Mouse (Mus musculus): ENCODE data around the gene Gm9044. TPM values are rescaled to one million over a fixed set of nuclear protein-coding genes. Genes with fewer than 3 reads are reported as not detected.
"Not testable (repeated sequence)": the region's sequence is repeated elsewhere in the genome, so short reads cannot be mapped to it uniquely, and the experiment has no call there.

Gene Gm9044
- total RNA-seq (2015): not detected in 2 replicates
- not detected in 2 replicates for total RNA-seq (2017)

DNA sequence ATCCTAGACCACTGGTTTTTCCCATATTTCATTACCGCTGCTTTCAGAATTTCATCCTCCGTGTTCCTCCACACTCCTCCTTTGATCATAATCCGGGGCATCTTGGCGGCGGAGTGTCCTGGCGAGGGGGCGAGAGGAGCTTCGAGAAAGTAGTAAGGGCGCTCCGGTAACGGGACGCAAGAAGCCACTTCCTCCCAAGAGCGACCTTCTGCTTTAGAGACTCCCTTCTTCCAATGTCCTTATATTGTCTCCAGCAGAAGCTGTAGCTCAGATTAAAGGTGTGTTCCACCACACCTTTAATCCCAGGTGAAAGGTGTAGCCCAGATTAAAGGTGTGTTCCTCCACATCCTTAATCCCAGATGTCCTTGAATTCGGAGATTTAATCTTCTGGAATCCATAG is at the start of gene Gm9044:
TSS of gene Gm9044 (minus strand) at position 101 of the 400 bp plus-strand sequence.
- ATAC-seq (ENCODE audit: poor library complexity, severe bottlenecking): not testable (repeated sequence)

GRCm38 (mm10) chr10:118370443-118370842 is 38.2 kb upstream of the Gm9044 start:
- ATAC-seq (ENCODE audit: poor library complexity, severe bottlenecking): peak; percentile 100

- ATAC-seq (ENCODE audit: poor library complexity, severe bottlenecking): no peak
Measured at GRCm38 (mm10) chr10:118369518-118369917, 37.3 kb upstream of the Gm9044 start.

DNA sequence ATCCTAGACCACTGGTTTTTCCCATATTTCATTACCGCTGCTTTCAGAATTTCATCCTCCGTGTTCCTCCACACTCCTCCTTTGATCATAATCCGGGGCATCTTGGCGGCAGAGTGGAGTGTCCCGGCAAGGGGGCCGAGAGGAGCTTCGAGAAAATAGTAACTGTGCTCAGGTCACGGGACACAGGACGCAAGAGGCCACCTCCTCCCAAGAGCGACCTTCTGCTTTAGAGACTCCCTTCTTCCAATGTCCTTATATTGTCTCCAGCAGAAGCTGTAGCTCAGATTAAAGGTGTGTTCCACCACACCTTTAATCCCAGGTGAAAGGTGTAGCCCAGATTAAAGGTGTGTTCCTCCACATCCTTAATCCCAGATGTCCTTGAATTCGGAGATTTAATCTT is 21.8 kb upstream of the Gm9044 start, which contains the start of gene Gm9049:
TSS of gene Gm9049 (minus strand) at position 101 of the 400 bp plus-strand sequence.
- ATAC-seq (ENCODE audit: poor library complexity, severe bottlenecking): not testable (repeated sequence)

DNA sequence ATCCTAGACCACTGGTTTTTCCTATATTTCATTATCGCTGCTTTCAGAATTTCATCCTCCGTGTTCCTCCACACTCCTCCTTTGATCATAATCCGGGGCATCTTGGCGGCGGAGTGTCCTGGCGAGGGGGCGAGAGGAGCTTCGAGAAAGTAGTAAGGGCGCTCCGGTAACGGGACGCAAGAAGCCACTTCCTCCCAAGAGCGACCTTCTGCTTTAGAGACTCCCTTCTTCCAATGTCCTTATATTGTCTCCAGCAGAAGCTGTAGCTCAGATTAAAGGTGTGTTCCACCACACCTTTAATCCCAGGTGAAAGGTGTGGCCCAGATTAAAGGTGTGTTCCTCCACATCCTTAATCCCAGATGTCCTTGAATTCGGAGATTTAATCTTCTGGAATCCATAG is 16.4 kb upstream of the Gm9044 start, which contains the start of gene Gm9048:
TSS of gene Gm9048 (minus strand) at position 101 of the 400 bp plus-strand sequence.
- ATAC-seq (ENCODE audit: poor library complexity, severe bottlenecking): not testable (repeated sequence)

DNA sequence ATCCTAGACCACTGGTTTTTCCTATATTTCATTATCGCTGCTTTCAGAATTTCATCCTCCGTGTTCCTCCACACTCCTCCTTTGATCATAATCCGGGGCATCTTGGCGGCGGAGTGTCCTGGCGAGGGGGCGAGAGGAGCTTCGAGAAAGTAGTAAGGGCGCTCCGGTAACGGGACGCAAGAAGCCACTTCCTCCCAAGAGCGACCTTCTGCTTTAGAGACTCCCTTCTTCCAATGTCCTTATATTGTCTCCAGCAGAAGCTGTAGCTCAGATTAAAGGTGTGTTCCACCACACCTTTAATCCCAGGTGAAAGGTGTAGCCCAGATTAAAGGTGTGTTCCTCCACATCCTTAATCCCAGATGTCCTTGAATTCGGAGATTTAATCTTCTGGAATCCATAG is 10.9 kb upstream of the Gm9044 start, which contains the start of gene Gm9046:
TSS of gene Gm9046 (minus strand) at position 101 of the 400 bp plus-strand sequence.
- ATAC-seq (ENCODE audit: poor library complexity, severe bottlenecking): not testable (repeated sequence)

- not testable (repeated sequence) for ATAC-seq (ENCODE audit: poor library complexity, severe bottlenecking)
Measured at GRCm38 (mm10) chr10:118337731-118338130, 5.5 kb upstream of the Gm9044 start, which contains the start of gene Gm9045. Gene Gm9045 (minus strand): TSS chr10:118337831.

- ATAC-seq (ENCODE audit: poor library complexity, severe bottlenecking): not testable (repeated sequence)
Measured at GRCm38 (mm10) chr10:118326869-118327268, 5.3 kb downstream of the Gm9044 start, which contains the start of gene Gm9040. Gene Gm9040 (minus strand): TSS chr10:118326969.

GRCm38 (mm10) chr10:118319024-118319423 is 13.2 kb downstream of the Gm9044 start:
- ATAC-seq (ENCODE audit: poor library complexity, severe bottlenecking): peak; percentile 69

DNA sequence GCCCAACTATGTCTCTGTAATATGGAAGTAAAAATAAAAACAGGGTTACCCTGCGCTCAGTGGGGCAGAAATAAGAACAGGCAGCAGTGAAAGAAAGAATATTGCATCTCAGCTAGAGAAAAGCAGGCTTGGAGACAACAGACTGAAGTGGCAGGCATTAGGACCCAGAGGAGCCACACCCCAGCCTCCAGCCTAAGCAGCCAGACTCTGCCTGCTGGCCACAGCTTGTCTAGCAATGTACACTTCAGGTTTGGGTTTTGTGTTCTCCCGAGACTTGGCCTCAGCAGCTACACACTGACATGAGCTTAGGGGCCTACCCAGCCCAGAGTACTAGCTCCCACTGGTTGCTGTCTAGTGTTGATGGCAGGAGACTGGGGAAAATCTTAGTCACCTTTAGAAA is 30.1 kb downstream of the Gm9044 start:
- peak; percentile 60 for ATAC-seq (ENCODE audit: poor library complexity, severe bottlenecking)

DNA sequence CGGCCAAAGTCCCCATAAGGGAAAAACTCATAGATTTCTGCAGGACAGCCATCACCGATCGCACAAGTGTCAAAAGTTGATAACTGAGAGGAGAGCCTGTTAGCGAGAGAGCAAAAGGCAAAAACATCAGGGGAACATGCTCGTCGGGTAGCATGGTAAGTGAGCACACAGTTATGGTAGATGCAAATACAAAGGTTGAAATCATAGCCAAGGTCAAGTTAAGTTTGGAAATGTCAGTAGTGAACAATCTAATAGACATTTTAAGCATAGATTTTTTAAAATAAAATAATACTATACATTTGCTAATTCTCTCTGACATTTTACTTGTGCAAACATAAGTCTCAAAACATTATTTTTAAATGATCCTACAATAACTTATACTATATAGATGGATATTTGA is 37.3 kb downstream of the Gm9044 start, which contains the start of gene Iltifb:
TSS of gene Iltifb (minus strand) at position 101 of the 400 bp plus-strand sequence.
- no peak for ATAC-seq (ENCODE audit: poor library complexity, severe bottlenecking)

GRCm38 (mm10) chr10:118283016-118283415 is 49.2 kb downstream of the Gm9044 start:
- not testable (repeated sequence) for ATAC-seq (ENCODE audit: poor library complexity, severe bottlenecking)

- ATAC-seq (ENCODE audit: poor library complexity, severe bottlenecking): not testable (repeated sequence)
Measured at GRCm38 (mm10) chr10:118282565-118282964, 49.6 kb downstream of the Gm9044 start.

Other genes with a start within 250 kb of the Gm9044 start
- gene Mdm1, start 190.6 kb downstream of the Gm9044 start, total RNA-seq (2015): 14.9 and 16.4 TPM in 2 replicates
- 21.1 and 49.6 TPM in 2 replicates for gene Mdm1, start 190.6 kb downstream of the Gm9044 start, total RNA-seq (2017)
- gene Il22, start 127.5 kb downstream of the Gm9044 start, total RNA-seq (2015): not detected in 2 replicates
- not detected in 2 replicates for gene Il22, start 127.5 kb downstream of the Gm9044 start, total RNA-seq (2017)
- gene Gm32717, start 91.6 kb downstream of the Gm9044 start, total RNA-seq (2015): not detected in 2 replicates
- gene Gm32717, start 91.6 kb downstream of the Gm9044 start, total RNA-seq (2017): 0.08 and 0.11 TPM in 2 replicates
- gene Gm32802, start 73.7 kb downstream of the Gm9044 start, total RNA-seq (2015): not detected in 2 replicates
- gene Gm32802, start 73.7 kb downstream of the Gm9044 start, total RNA-seq (2017): 0.08 and 0.11 TPM in 2 replicates
- not detected in 2 replicates for gene Iltifb, start 37.4 kb downstream of the Gm9044 start, total RNA-seq (2015)
- gene Iltifb, start 37.4 kb downstream of the Gm9044 start, total RNA-seq (2017): not detected in 2 replicates
- gene Gm9040, start 5.4 kb downstream of the Gm9044 start, total RNA-seq (2015): not detected in 2 replicates
- not detected in 2 replicates for gene Gm9040, start 5.4 kb downstream of the Gm9044 start, total RNA-seq (2017)
- gene Gm9045, start 5.4 kb upstream of the Gm9044 start, total RNA-seq (2015): 0.20 and 0.23 TPM in 2 replicates
- not detected in 2 replicates for gene Gm9045, start 5.4 kb upstream of the Gm9044 start, total RNA-seq (2017)
- gene Gm9046, start 10.8 kb upstream of the Gm9044 start, total RNA-seq (2015): not detected in 2 replicates
- not detected in 2 replicates for gene Gm9046, start 10.8 kb upstream of the Gm9044 start, total RNA-seq (2017)
- not detected in 2 replicates for gene Gm9048, start 16.3 kb upstream of the Gm9044 start, total RNA-seq (2015)
- 0.04 and 0.15 TPM in 2 replicates for gene Gm9048, start 16.3 kb upstream of the Gm9044 start, total RNA-seq (2017)
- gene Gm9049, start 21.7 kb upstream of the Gm9044 start, total RNA-seq (2015): 0.20 and 0.23 TPM in 2 replicates
- not detected in 2 replicates for gene Gm9049, start 21.7 kb upstream of the Gm9044 start, total RNA-seq (2017)
- gene Ifng, start 108.6 kb upstream of the Gm9044 start, total RNA-seq (2015): 0.94 and 1.9 TPM in 2 replicates
- 1.6 and 2.6 TPM in 2 replicates for gene Ifng, start 108.6 kb upstream of the Gm9044 start, total RNA-seq (2017)

Data from megakaryocyte, adult 5-6 weeks (primary cell).